Mouse (Mus musculus): ENCODE measurements around the gene Sdhc. TPM values are rescaled to one million over a fixed set of nuclear protein-coding genes. Genes with fewer than 3 reads are reported as not detected.

Gene Sdhc
- total and polyA plus RNA-seq, 2 experiments, result 194 to 375 TPM

- DNase-seq (ENCODE audit: extremely low read depth, low read depth, low spot score), result peak; percentile 88
- whole genome bisulfite sequencing, result under 1% methylated on average over 35 of the region's 35 CpGs
- H3K9ac ChIP-seq (ENCODE audit: low read depth, low read length), result peak overlapping the region; percentile 59
- H3K79me2 ChIP-seq (ENCODE audit: control insufficient read depth, insufficient read depth, low read length), result no peaks in the 10 kb centered on the region
- H3K4me3 ChIP-seq (ENCODE audit: insufficient read depth, low read depth, low read length), result peak overlapping the region; percentile 70
- no peaks in the 10 kb centered on the region for H3K27me3 ChIP-seq (ENCODE audit: control insufficient read depth, insufficient read depth, low read length)
- no peak overlapping the region for H3K27ac ChIP-seq (replicated peaks; ENCODE audit: insufficient read depth, low read depth, low read length)
- no peak for TF ChIP-seq POLR2A (IDR thresholded peaks at IDR 0.05; ENCODE audit: extremely low read depth, insufficient read depth, low read length)
- TF ChIP-seq CTCF (IDR thresholded peaks at IDR 0.05; ENCODE audit: low read depth, low read length), result no peak
- no peaks in the 10 kb centered on the region for H3K36me3 ChIP-seq (ENCODE audit: control insufficient read depth, insufficient read depth, low read length)
- no peaks in the 10 kb centered on the region for H3K4me1 ChIP-seq (ENCODE audit: control insufficient read depth, insufficient read depth, low read length)
Measured at GRCm38 (mm10) chr1:171102547-171103177, 47.7 kb downstream of the Sdhc start.

DNA sequence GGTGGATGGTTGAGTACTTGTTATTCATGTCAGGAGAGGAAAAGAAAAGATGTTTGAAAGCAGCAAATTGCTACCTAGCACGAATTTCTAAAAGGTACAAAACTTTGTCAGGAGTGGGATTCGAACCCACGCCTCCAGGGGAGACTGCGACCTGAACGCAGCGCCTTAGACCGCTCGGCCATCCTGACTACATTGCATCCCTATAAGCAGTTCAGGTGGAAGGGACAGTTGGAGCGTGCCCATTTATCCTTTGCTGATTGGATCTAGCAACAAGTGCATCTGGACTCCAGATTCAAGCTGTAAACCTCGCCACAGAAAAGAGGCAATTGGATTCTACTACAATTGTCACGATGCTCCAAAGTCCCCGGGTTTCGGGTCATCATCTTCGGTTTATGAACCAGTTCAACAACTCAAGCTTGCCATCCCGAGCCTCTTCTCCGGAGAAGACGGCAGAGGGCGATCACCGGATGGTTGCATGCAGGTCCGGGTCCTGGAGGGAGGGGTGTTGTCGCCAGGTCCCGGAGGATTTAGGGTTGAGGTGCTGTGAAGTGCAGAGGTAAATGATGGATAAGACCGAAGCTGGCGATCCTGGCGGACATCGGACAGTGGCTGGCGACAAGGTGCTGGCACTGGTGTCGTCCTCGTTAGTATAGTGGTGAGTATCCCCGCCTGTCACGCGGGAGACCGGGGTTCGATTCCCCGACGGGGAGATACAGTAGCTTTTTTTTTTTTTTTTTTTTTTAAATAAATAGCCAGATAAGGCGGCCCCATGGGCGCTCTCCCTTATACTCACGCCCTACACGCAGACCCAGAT, 48.5 kb downstream of the Sdhc start:
- no peaks in the 10 kb centered on the region for H3K4me1 ChIP-seq (ENCODE audit: control insufficient read depth, insufficient read depth, low read length)
- peak; percentile 69 for DNase-seq (ENCODE audit: extremely low read depth, low read depth, low spot score)
- H3K27ac ChIP-seq (replicated peaks; ENCODE audit: insufficient read depth, low read depth, low read length), result no peak overlapping the region
- peak overlapping the region; percentile 59 for H3K9ac ChIP-seq (ENCODE audit: low read depth, low read length)
- no peaks in the 10 kb centered on the region for H3K36me3 ChIP-seq (ENCODE audit: control insufficient read depth, insufficient read depth, low read length)
- no peaks in the 10 kb centered on the region for H3K79me2 ChIP-seq (ENCODE audit: control insufficient read depth, insufficient read depth, low read length)
- H3K4me3 ChIP-seq (ENCODE audit: insufficient read depth, low read depth, low read length), result peak overlapping the region; percentile 70
- under 1% methylated on average over 40 of the region's 40 CpGs for WGBS
- no peaks in the 10 kb centered on the region for H3K27me3 ChIP-seq (ENCODE audit: control insufficient read depth, insufficient read depth, low read length)
- no peak for TF ChIP-seq POLR2A (IDR thresholded peaks at IDR 0.05; ENCODE audit: extremely low read depth, insufficient read depth, low read length)
- TF ChIP-seq CTCF (IDR thresholded peaks at IDR 0.05; ENCODE audit: low read depth, low read length), result peak; percentile 12; the same call in 1 of the 2 replicates

DNA sequence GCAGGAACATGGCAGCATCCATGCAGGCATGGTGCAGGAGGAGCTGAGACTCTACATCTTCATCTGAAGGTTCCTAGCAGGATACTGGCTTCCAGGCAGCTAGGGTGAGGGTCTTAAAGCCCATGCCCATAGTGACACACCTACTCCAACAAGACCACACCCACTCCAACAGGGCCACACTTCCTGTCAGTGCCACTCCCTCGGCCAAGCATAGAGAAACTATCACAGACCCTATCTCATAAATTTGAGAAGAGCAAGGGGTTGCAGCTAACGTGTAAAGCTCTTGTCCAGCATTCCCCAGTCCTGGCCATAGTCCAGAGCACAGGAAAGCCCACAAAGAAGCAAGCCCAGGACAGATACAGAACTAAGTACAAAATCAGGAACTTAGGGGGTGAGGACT, 49.4 kb downstream of the Sdhc start:
- WGBS, result 71% methylated on average over 2 of the region's 2 CpGs
- Histone ChIP-seq H3K9ac (ENCODE audit: low read depth, low read length) (no peak overlapping the region), H3K27ac (replicated peaks; ENCODE audit: insufficient read depth, low read depth, low read length) (no peak overlapping the region), H3K79me2 (ENCODE audit: control insufficient read depth, insufficient read depth, low read length) (no peaks in the 10 kb centered on the region), H3K27me3 (ENCODE audit: control insufficient read depth, insufficient read depth, low read length) (no peaks in the 10 kb centered on the region), H3K36me3 (ENCODE audit: control insufficient read depth, insufficient read depth, low read length) (no peaks in the 10 kb centered on the region), H3K4me3 (ENCODE audit: insufficient read depth, low read depth, low read length) (no peak overlapping the region), H3K4me1 (ENCODE audit: control insufficient read depth, insufficient read depth, low read length) (no peaks in the 10 kb centered on the region)
- no peak for TF ChIP-seq CTCF (IDR thresholded peaks at IDR 0.05; ENCODE audit: low read depth, low read length)
- no peak for TF ChIP-seq POLR2A (IDR thresholded peaks at IDR 0.05; ENCODE audit: extremely low read depth, insufficient read depth, low read length)
- DNase-seq (ENCODE audit: extremely low read depth, low read depth, low spot score), result no peak

DNA sequence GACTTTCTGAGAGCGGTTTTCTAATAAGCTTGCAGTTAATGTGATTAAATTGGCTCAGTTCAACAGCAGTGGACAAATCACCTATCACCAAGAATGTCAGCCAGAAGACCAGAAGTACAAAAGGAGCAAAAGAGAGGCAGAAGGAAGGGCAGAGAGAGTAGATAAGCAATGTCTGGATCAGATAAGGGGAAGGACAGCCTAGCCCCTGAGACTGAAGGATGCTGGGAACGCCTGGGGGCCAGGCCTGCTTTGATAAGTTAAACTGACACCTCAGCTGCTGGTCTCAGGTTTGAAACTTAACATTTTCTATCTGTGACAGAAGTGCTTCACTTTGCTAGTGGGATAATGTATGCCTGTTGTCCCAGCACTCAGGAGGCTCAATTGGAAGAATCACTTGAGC, 52.8 kb downstream of the Sdhc start:
- WGBS, result 61% methylated on average over 2 of the region's 2 CpGs
- DNase-seq (ENCODE audit: extremely low read depth, low read depth, low spot score), result no peak
- Histone ChIP-seq H3K79me2 (ENCODE audit: control insufficient read depth, insufficient read depth, low read length) (no peaks in the 10 kb centered on the region), H3K4me3 (ENCODE audit: insufficient read depth, low read depth, low read length) (no peak overlapping the region), H3K36me3 (ENCODE audit: control insufficient read depth, insufficient read depth, low read length) (no peaks in the 10 kb centered on the region), H3K27ac (replicated peaks; ENCODE audit: insufficient read depth, low read depth, low read length) (no peak overlapping the region), H3K27me3 (ENCODE audit: control insufficient read depth, insufficient read depth, low read length) (no peaks in the 10 kb centered on the region), H3K4me1 (ENCODE audit: control insufficient read depth, insufficient read depth, low read length) (no peaks in the 10 kb centered on the region), H3K9ac (ENCODE audit: low read depth, low read length) (no peak overlapping the region)
- TF ChIP-seq CTCF (IDR thresholded peaks at IDR 0.05; ENCODE audit: low read depth, low read length) (no peak), POLR2A (IDR thresholded peaks at IDR 0.05; ENCODE audit: extremely low read depth, insufficient read depth, low read length) (no peak)

- no peak for TF ChIP-seq POLR2A (IDR thresholded peaks at IDR 0.05; ENCODE audit: extremely low read depth, insufficient read depth, low read length)
- Histone ChIP-seq H3K36me3 (ENCODE audit: control insufficient read depth, insufficient read depth, low read length) (no peaks in the 10 kb centered on the region), H3K4me3 (ENCODE audit: insufficient read depth, low read depth, low read length) (no peak overlapping the region), H3K79me2 (ENCODE audit: control insufficient read depth, insufficient read depth, low read length) (no peaks in the 10 kb centered on the region), H3K27ac (replicated peaks; ENCODE audit: insufficient read depth, low read depth, low read length) (no peak overlapping the region), H3K27me3 (ENCODE audit: control insufficient read depth, insufficient read depth, low read length) (no peaks in the 10 kb centered on the region), H3K4me1 (ENCODE audit: control insufficient read depth, insufficient read depth, low read length) (no peaks in the 10 kb centered on the region), H3K9ac (ENCODE audit: low read depth, low read length) (no peak overlapping the region)
- DNase-seq (ENCODE audit: extremely low read depth, low read depth, low spot score), result no peak
Measured at GRCm38 (mm10) chr1:171097136-171097535, 53.3 kb downstream of the Sdhc start.
